Mouse (Mus musculus) CD4-positive, CD25-positive, alpha-beta regulatory T cell, adult 2 months (primary cell): Measurements from ENCODE around the gene Dlgap4.

ENCODE experiments used
- DNase-seq: peaks from one replicate; pipeline ENCODE4 v3.0.0-alpha.2; 2012; ENCODE audit warnings: low read depth, low spot score

The Dlgap4 gene

DNA sequence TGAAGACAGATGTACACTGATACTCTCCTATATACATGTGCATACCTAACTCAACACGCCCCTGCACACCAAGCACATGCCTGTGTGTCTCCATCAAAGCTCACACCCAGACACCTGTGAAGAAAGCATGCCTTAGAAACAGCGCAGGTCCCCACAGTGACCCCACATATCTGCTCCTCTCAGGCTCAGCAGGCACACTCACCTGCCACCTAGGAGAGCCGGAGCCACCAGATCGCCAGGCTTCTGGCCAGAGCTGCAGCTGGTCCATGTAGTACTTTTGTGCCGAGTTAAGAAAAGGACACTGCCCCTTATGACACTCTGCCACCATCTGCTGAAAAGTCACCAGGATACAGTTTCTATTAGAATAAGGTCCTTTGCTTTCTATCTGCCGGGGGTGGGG, 103.2 kb downstream of the Dlgap4 start:
- DNase-seq, result no peak

DNA sequence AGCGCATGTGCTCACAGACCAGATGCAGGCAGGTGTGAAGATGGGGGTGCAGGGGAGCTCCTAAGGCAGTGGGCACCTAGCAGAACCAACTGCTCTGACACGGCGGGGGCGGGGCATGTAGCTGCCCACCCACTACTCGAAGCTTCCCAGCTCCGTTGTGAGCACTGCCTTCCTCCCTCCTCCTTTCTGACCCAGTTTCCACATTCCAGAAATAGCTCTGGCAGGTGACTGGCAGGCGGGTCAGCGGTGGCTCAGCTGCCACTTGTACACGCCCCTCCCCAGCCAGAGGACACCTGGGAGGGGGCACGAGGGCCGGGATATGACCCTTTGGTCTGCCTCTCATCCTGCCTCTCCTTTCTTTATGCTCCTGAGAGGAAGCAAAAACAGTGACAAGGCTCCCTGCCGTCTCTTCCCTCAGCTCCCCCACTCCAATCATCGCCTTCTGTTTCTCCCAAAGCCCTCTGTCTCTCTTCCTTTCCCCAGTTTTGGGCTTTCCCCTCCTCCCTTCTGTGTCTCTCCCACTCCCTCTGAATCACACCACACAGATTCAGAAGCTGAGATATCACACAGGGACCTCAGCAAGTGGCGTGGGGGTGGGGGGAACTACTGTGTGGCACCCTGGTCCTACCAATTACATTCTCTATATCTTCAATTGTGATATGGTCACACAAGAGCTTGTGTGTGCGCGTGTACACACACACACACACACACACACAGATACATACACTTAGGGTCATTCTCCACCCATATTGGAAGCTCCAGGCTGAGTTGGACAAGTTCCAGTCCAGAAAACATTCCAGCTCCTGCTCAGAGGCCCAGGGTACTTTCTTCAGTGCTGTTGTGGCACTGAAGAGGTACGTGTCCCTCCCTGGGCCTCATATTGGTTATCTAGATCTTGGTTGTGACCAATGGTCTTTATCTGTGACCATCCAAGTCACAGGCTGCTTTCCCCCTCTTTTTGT, 104.1 kb downstream of the Dlgap4 start:
- no peak for DNase-seq

DNA sequence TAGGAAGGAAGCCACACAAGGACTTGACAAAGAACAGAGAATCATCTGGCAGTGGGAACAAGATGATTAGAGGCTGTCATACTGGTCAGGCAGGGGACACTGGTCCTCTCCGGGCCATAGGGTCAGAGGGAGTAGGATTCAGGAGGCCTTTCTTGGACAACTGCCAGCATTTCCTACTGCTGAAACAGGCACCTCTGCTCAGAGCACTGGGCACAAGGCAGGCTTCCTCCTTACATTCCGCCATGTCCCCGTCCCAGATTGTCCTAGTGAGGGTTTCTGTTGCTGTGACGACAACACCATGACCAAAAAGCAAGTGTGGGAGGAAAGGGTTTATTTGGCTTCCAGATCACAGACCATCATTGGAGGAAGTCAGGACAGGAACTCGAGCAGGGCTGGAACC, 105.3 kb downstream of the Dlgap4 start:
- DNase-seq, result no peak

DNA sequence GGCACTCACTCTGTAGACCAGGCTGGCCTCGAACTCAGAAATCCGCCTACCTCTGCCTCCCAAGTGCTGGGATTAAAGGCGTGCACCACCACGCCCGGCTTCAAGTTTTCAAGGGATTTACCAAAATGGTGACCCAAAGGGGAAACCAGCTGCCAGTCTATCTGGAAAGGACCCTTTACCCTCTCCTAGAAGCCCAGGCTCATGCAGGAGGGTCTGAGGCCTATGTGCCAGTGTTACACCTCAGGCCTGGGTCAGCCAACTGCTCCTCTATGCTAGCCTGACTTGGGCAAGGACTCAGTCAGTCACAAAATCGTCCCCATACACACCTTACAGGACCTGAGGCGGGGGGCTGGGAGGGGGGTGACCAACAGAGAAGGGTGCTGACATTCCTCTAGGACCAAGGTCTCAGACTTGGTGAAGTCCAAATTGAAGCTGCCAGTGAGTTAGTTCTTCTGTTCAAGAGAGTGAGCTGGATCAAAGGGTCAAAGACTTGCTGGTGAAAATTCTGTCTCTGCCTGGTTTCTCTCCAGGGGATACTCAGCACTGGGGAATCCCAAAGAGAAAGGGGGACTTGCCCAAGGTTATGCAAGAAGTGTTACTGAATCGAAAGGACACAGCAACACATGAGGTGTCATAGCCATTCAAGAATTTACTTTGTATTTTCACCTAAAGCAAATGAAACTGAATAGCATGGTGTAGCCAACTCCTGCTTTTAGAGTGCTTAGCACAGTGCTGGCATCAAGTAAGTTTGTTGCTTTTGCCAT, 106.2 kb downstream of the Dlgap4 start:
- DNase-seq, result peak; percentile 37

DNA sequence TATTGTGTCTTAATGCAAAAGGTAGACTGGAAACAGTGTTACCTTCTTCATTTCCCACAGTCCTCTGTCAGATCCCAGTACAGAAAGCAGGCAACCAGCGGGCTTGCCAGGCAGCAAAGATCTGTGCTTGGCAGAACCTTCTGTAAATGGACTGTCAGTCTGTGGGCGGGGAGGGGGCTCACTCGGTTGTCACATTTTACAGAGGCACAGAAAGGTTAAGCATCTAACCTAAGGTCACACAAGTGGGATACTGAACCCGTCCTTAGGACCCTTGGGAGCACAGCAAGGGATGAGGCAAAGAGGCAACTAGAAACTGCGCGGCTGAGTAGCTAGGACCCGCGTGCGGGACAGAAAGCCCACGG, 106.8 kb downstream of the Dlgap4 start:
- no peak for DNase-seq

DNA sequence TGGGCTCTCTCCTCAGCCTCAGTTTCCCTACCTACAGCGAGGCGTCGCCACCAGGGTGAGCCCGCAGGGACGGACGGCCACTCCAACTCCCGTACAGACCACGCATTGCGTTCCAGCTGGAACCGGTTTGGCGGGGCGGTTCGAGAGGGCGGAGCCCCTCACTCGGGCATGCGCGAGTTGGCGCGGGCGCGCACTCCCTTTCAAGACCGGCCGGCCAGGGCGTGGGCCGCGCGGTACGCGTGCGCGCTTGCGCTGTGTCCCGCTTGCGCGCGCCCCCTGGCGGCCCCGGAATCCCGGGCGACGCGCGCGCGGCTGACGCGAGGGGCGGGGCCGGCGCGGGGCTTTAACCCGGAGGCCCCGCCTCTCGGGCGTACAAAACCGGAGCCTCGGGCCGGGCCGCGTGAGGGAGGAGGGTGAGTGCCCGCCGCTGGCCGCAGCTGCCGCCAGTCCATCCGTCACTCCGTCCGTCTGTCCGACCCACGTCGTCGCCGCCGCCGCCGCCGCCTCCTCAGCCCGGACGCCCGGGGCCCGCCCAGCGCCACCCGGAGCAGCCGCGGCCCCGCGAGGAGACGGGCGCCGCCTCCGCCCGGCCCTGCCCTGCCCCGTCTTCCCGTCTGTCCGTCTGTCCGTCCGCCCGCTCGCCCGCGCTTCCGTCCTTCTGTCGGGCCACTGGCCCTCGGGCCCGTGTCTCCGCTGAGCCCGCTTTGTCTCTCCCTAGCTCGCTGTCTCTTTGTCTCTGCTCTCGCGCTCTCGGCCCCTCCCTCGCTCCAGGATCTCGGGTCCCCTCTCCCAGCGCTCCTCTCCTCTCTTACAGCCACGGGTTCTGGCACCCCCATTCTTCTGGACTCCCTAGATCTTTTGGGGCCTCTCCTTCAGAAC, 107.4 kb downstream of the Dlgap4 start:
- peak; percentile 95 for DNase-seq

DNA sequence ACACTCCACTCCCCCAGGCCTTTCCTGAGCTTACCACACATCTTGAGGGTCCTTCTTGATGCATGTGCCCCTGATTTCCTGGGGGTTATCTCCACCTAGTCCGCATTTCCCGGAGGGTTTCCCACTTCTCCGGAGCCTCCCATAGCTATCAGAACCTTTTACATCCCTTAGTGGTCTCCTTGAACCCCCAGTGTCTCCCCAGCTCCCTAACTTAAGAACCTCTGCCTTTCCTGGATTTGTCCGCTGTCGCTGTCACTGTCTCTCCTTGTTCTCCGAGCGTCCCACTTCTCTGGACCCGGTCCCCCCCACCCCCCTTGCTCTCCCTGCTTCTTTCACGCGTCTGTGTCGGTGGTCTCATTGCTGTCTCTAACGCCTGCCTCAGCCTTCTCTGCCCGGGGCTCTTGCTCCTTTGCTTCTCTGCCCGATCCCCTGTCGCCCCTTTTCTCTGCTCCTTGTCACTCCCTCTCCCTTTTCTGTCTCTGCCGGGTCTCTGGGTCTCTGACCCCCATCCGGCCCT, 108.1 kb downstream of the Dlgap4 start:
- no peak for DNase-seq

DNA sequence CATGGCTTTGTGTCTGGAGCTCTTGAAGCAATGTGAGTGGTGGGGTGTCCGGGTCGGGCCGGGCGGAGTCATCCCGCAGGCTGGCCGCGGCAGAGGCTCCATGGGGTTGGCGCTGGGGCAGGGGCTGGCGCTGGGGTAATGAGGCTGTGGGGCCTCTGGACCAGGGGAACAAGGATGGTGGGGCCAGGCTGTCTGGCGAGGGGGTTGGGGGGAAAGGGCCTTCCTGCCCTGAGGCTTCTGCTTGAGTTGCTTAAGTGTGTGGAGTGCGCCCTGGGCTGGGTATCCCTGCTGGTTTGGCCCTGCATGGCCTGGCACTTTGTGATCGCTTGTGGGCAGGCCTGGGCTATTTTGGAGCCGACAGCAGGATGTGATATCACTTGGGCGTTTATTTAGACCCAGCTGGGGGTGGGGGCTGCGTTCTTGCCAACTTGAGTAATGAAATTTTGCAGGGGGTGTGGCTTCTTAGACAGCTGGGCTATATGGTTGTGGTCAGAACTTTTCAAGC, 108.6 kb downstream of the Dlgap4 start:
- peak; percentile 52 for DNase-seq

DNA sequence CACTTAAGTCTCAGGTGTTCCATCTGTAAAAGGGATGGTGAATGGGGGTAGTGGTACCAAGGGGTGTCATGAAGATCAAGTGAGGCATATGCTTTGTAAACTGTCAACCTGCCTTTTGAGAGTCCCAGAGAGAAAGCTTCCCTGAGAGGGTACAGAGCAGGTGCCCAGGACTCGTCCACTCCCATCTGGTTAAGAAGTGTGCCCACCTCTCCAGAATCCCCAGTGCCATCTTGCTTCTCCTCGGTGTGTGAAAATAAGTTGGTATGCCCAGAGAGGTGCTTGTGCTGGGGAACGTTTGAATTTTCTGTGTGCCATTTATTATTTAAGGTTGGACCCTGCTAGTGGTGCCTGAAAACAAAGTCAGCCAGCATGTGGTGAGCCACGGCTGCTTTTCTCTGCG, 109.2 kb downstream of the Dlgap4 start:
- DNase-seq, result no peak

DNA sequence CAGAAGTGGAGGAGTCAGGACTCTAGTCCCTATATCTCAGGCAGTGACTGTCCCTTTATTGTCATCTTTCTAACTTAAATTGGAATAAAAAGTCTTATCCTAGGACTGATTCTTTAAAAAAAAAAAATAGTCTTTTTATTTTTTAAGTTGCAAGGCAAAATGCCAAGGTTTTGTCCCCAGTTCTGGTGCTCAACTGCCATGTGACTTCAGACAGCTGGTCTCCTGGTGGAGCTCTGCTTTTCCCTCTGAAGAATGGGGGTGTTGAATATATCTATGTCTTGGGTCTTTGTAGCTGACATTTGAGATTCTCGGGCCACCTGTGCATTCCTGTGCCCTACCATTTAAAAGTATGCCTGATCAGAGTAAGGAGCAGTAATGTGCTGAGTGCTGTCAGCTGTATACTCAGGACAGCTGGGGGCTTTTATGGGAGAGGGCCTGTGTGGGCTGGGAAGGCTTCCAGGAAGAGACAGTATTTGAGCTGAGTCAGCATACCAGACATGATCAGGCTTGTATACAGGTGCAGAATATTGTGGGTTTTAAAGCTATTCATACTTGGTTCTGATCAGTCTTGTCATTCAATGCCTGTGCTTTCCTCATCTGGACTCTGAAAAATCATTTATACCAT, 110.5 kb downstream of the Dlgap4 start:
- no peak for DNase-seq

DNA sequence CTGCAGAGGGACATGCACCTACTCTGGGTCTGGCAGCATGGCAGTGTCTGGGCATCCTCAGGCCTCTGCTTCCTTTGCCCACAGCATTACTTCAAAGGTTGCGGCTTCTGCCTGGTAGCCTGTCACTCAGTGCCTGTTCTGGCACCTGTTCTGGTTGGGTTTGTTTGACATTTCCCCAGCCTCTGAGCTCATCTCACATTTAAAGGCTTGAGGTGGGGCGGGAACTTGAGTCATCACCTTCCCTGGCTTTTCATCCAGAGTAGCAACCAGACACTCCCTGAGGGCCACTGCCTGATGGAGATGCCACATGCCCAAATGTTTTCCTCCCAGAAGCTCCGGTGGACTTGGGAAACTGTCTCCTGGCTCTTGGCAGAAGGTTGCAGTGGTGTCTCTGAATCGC, 111.4 kb downstream of the Dlgap4 start:
- no peak for DNase-seq

DNA sequence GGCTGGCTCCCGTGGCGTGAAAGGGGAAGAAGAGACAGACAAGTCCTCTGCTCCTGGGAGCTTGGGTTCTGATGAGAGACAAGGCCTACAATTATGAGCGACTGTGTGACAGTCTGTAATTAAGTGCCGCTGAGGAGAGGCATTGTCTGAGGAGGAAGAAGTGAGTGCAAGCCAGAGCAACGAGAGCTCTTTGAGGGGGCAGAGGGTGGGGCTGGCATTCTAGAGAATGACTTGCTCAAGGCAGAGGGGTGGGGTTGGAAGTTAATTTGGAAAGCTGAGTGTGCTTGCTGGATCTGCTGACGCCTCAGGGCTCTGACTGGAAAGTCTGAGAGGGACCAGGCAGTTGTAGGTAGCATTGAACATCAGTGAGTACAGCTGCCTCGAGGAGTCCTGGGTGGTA, 112.8 kb downstream of the Dlgap4 start:
- no peak for DNase-seq

DNA sequence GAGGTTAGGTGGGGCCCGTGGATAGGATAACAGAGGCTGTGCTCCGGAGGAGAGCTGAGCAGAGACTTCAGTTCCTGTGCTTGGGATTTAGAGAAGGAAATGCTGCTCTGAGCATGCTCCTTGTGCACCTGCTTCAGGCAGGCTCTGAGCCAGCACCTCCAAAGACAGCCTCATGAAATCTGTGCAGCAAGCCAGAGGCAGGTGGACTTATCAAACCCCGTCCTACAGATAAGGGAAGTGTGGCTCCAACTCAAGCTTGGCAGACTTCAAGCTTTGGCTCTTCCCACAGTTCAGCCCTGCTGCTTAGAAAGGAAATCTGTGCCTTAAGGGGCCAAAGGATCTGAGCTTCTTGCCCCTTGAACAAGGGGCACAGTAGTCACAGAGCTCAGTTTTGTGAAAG, 113.4 kb downstream of the Dlgap4 start:
- no peak for DNase-seq

DNA sequence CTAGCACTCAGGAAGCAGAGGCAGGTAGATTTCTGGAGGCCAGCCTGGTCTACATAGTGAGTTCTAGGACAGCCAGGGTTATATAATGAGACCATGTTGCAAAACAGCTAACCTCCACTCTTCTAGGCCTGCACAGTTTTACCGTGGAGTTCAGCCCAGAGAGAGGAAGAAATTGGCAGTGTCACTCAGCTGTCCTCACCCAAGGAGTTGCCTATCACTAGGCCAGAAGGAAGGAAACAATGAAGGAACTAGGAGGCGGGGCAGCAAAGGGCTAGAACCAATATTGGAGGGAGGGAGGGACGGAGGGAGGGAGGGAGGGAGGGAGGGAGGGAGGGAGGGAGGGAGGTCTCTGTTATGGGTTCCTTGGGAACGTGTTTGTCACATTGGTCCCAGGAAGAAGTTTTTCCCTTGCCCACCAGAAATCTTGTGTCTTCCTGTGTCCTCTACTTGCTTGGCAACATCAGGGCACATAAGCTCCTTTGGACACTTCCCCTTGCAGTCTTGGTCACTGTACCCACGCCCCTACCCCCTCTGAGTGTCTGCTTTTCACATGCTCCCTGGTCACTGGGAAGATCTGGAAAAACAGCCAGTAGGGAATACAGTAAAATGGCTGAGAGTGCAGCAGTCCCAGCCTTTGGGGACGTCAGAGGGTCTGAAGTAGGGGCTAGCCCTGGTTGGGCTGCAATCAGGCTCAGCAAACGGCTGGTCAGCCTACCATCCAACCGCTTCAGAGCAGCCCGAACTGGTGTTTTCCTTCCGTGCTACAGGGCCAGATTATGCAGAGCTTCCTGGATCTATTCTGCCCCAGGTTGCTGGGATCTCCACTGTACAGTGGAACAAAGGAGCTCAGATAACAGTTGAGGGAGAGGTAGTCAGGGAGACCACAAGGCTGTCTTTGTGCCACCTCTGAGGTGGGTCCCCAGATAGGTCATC, 116.3 kb downstream of the Dlgap4 start:
- DNase-seq, result peak; percentile 23

DNA sequence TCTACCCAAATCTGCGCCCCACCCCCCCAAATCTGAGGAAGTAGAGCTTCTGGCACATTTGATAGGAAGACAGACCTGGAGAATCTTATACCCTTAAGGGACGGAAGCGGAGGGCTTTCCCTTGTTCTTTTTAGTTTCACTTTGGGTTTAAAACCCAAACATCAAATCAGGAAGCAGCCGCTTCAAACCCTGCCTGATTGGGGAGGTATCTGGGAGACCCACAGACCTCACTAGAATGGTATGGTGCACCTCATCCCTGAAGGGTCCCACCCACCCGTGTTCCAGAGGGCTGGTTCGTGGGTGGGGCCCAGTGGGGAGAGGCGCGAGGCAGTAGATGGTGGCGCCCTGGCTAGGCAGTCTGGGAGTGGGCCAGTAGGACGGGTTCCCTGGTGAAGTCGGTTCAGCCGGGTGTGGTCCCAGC, 117.0 kb downstream of the Dlgap4 start:
- DNase-seq, result peak; percentile 70

DNA sequence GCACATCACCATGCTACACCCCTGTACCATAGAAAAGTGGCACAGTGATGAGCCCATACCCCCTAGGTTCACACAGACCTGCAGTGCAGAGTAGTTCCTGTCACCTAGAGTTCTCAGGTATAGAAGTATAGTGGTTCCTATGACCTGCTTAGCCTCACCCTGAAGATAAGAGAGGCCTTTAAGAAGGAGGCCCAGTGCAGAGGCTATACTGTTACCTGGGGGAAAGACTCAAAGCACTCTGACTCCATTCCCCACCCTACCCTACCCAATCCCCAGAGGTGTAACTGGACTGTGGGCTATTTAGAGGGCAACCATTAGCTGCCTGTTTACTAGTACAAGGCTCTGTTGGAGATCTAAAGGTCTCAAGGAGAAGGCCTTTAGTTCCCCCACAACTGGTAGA, 118.1 kb downstream of the Dlgap4 start:
- DNase-seq, result no peak

DNA sequence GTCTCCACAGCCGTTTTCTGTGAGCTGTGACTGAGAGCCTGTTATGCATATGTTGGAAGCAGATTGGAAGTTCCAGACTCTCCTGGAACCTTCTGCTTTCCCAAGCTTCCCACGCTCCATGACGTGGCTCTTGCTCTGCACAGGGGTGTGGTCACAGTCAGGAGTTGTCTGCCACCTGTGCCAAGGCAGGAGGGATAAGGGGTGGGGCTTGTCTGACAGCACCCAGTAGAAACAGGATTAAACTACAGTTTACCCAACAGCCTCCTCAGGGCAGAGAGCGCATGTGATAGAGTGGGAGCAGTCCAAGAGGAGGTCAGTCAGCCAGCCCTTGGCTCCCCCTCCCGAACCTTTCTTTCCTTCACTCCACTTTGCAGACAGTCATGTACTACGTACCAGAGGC, 118.6 kb downstream of the Dlgap4 start:
- DNase-seq, result no peak

DNA sequence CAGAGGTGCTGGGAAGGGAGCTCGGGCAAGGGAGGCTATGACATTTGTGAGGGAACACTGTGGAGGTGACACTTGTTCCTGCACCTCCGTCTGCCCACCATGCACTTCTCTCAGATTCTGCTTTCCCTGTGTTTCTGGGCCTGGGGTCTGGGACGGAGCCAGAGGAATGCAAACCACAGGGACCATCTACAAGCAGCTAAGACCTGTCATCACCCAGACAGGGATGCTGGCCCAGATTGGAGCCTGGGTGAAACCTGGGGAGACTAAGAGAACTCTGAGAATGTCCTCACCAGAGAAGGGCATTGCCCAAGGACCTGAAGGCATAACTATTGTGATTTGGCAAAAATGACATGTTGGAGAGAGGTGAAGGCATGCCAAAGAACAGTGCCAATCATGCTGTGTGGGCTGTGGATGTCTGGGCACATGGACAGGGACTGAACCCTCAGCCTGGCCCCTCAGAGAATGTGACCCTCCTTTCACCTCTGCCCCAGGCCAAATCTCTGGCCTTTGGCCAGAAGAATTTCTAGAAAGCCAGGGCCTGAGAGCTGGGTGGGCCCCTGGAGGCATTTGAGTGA, 122.3 kb downstream of the Dlgap4 start:
- no peak for DNase-seq

DNA sequence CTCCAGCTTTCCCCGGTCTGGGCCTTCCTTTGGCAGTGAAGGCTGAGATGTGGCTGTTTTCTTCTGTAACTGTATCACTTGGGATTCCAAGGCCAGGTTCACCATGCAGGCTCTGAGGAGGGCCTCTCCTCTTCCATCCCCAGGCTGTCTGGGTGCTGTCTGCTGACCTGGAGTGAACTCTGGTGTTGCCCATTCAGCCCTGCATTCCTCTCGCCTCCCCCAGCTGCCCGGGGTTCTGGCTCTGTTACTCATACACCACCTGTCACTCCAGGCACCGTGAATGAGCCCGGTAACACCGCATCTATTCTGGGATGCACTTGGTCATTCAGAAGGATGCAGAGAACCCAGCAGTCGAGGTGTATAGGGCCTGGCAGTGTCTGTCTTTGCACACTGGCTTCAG, 123.3 kb downstream of the Dlgap4 start:
- no peak for DNase-seq

DNA sequence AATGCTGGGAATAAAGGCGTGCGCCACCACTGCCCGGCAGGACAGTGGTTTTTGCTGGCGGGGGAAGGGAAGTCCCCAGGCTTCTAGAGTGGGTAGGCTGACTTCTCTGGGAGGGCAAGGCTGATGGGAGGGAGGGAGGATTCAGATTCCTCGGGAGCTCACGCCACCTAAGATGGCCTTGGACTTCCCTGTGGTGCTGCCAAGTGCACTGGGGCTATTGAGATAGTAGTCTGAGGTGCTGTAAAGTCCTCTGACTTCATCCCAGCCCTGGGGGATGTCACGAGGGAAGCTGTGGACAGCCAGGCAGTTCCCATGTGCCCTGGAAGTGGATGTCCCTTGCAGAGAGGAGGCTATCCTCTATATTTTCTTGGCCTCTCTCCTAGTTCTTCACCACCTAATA, 124.5 kb downstream of the Dlgap4 start:
- DNase-seq, result no peak
